Mouse (Mus musculus) limb, embryonic 12.5 days (tissue): Measurements from ENCODE around the gene Cd63. TPM values are rescaled to one million over a fixed set of nuclear protein-coding genes. Genes with fewer than 3 reads are reported as not detected.

Experiments
- ATAC-seq: fragments of 200-750 bp; cut with Nextera tagmentation; 2 replicates; pipeline ENCODE4 v1.8.0; 2017; ENCODE audit warnings: low read depth, moderate TSS enrichment; ENCODE audit not compliant: insufficient number of reproducible peaks, insufficient read depth, low FRiP score, low TSS enrichment
- H3K27ac ChIP-seq: fragments of 300-500 bp; sonication (generic); 2 replicates; pipeline ENCODE4 v1.5.1; 2016; ENCODE audit warnings: mild to moderate bottlenecking, moderate library complexity
- H3K27me3 ChIP-seq: fragments of 300-500 bp; sonication (generic); 2 replicates; pipeline ENCODE4 v1.6.1; 2016; ENCODE audit warnings: mild to moderate bottlenecking, moderate library complexity
- H3K36me3 ChIP-seq: fragments of 300-500 bp; sonication (generic); 2 replicates; pipeline ENCODE4 v1.6.1; 2016; ENCODE audit warnings: mild to moderate bottlenecking, moderate library complexity
- H3K4me1 ChIP-seq: fragments of 300-500 bp; sonication (generic); replicated peaks from 2 replicates; pipeline ENCODE4 v1.6.1; 2016
- H3K4me2 ChIP-seq: fragments of 300-500 bp; sonication (generic); 2 replicates; pipeline ENCODE4 v1.6.1; 2016; ENCODE audit warnings: mild to moderate bottlenecking, moderate library complexity
- H3K4me3 ChIP-seq: fragments of 300-500 bp; sonication (generic); replicated peaks from 2 replicates; pipeline ENCODE4 v1.5.1; 2016; ENCODE audit warnings: mild to moderate bottlenecking
- H3K9ac ChIP-seq: fragments of 300-500 bp; sonication (generic); replicated peaks from 2 replicates; pipeline ENCODE4 v1.6.1; 2016; ENCODE audit warnings: mild to moderate bottlenecking, moderate library complexity
- H3K9me3 ChIP-seq: fragments of 300-500 bp; sonication (generic); 2 replicates; pipeline ENCODE4 v1.6.1; 2016; ENCODE audit warnings: mild to moderate bottlenecking, moderate library complexity
- WGBS: fragments of 180-500 bp; shearing (Covaris S2); methylation state at CpG from one replicate; pipeline ENCODE4 v1.1.7; 2016; 5-methylcytosine and 5-hydroxymethylcytosine counted together
- polyA plus RNA-seq: library from polyadenylated mRNA; unstranded; fragments of >200 nt; fragmentation: Nextera tagmentation; extraction: Ambion mirVana; gene quantifications from 2 replicates; pipeline ENCODE4 v1.2.1, GENCODE M21; 2016

Cd63 gene
- polyA plus RNA-seq, 1 experiment from 2014 or later = 522 TPM

DNA sequence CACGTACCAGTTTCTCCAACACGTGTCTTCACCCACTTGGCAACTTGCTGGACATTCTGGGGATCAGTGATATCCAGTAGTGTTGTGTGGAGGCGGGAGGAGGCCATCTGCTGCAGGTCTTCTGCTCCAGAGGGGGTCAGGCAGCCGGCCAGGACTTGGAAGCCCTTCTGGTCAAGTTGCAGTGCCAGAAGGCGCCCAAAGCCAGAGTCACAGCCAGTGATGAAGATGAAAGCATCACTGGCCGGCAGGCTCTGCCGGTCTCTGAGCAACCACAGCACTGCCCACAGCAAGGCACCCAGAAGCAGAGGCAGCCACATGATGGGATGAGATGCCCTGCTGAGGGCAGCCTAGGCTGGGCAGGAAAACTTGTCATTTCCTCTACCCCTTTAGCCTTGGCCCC lies 17.5 kb downstream of the Cd63 start:
- ATAC-seq = no peak
- H3K27ac ChIP-seq = no peak overlapping the region
- no peak overlapping the region for H3K4me3 ChIP-seq
- WGBS = 74% methylated on average over 7 of the region's 7 CpGs
- no peak overlapping the region for H3K4me2 ChIP-seq
- no peaks in the 10 kb centered on the region for H3K27me3 ChIP-seq
- H3K9ac ChIP-seq = no peak overlapping the region
- no peaks in the 10 kb centered on the region for H3K9me3 ChIP-seq
- H3K36me3 ChIP-seq = peaks cover 58% of the 10 kb centered on the region
- H3K4me1 ChIP-seq = peaks cover 34% of the 10 kb centered on the region

DNA sequence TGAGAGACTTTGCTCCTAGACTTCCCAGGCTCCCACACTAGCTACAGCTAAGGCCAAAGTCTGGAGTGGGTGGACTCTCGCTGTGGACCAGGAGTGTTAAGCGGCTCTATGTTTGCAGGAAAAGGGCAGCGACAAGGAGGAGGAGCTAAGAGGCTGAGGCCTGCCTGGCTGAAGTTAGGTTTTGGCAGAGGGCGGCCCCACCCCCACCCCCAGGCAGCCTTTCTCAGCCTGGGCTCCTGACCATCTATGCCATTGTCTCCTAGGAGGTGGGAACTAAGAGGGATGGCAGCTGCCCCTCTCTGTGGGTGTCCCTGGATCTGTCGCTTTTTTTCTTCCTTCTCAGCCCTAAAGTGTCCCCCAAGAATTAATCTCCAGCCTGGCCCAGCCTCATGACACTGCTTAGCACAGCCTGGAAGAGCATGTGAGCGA lies 18.4 kb downstream of the Cd63 start:
- Histone ChIP-seq H3K27me3 (0 out of 2 replicates have a peak, but pooled peaks cover 2% of the 10 kb centered on the region), H3K4me3 (no peak overlapping the region), H3K36me3 (peaks cover 48% of the 10 kb centered on the region), H3K4me2 (no peak overlapping the region), H3K9ac (peak overlapping the region; percentile 4; the same call in 1 of the 2 replicates), H3K27ac (peak overlapping the region; percentile 50; the same call in 1 of the 2 replicates), H3K9me3 (no peaks in the 10 kb centered on the region), H3K4me1 (peaks cover 36% of the 10 kb centered on the region)
- 29% methylated on average over 6 of the region's 6 CpGs for WGBS
- no peak for ATAC-seq

DNA sequence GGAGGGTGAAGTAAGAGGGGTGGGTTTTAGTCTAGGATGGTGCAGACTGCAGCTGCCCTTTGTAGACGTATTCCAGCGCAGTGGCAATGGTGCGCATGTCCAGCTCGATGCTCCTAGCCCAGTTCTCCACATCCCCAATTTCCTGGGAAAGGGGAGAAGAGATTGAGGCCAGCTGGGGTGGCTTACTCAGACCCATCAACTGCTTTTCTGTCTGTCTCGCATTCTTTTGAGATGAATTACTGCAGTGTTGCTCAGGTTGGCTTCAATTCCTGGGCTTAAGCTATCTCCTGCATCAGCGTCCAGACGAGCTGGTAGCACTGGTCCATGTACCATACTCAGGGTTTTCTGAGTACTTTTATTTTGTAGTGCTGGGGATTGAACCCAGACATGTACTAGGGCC lies 19.2 kb downstream of the Cd63 start:
- Histone ChIP-seq H3K4me3 (no peak overlapping the region), H3K4me2 (no peak overlapping the region), H3K27ac (no peak overlapping the region), H3K36me3 (peaks cover 41% of the 10 kb centered on the region), H3K9ac (no peak overlapping the region), H3K4me1 (peaks cover 36% of the 10 kb centered on the region), H3K27me3 (0 out of 2 replicates have a peak, but pooled peaks cover 3% of the 10 kb centered on the region), H3K9me3 (no peaks in the 10 kb centered on the region)
- no peak for ATAC-seq
- WGBS = 83% methylated on average over 7 of the region's 7 CpGs

DNA sequence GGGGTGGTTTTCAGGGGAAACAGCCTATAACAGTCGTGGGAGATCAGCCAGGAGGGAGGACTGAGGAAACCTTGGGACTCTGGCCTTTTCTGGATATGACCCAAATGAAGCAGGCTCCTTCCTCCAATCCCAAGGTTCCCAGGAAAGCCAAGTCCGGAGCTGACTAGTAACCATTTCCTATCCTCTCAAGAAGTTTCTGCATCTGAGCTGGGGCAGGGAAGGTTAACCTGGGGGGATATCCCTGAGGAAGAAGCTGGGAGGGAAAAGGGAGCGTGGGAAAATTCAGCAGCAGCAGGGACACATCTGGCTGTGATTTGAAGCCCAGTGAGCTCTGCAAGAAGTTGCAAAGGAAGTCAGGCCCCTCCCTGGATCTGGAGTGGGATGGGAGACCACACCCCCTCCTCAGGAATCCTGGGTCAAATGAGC lies 20.0 kb downstream of the Cd63 start:
- Histone ChIP-seq H3K27ac (peak overlapping the region; percentile 41; the same call in 1 of the 2 replicates), H3K36me3 (peaks cover 33% of the 10 kb centered on the region), H3K4me3 (no peak overlapping the region), H3K27me3 (0 out of 2 replicates have a peak, but pooled peaks cover 3% of the 10 kb centered on the region), H3K4me2 (no peak overlapping the region; the same call in 1 of the 2 replicates), H3K4me1 (peaks cover 36% of the 10 kb centered on the region), H3K9ac (no peak overlapping the region), H3K9me3 (no peaks in the 10 kb centered on the region)
- 47% methylated on average over 3 of the region's 3 CpGs for WGBS
- no peak for ATAC-seq

DNA sequence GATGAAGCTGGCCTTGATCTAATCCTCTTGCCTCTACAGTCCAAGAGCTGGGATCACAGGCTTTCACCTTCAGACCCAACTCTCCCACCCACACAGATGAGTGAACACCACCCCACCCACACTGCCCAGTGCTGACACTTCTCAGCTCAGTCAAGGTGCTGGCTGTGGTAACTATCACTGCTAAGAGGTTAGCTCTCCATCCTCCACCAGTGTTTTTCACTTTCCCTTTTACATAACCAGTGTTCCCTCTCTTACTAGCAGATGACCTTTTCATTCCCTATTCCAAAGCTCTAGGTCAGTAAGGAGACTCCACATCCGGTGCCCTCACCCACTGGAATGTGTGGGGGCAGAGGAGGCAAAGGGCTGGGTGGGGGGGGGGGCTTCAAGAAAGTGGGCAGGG lies 20.5 kb downstream of the Cd63 start:
- H3K9me3 ChIP-seq = no peaks in the 10 kb centered on the region
- H3K36me3 ChIP-seq = peaks cover 29% of the 10 kb centered on the region
- 0 out of 2 replicates have a peak, but pooled peaks cover 3% of the 10 kb centered on the region for H3K27me3 ChIP-seq
- H3K4me2 ChIP-seq = no peak overlapping the region; the same call in 1 of the 2 replicates
- H3K4me1 ChIP-seq = peaks cover 36% of the 10 kb centered on the region
- no peak for ATAC-seq
- no peak overlapping the region for H3K9ac ChIP-seq
- H3K27ac ChIP-seq = peak overlapping the region; percentile 41; the same call in 1 of the 2 replicates
- 36% methylated on average over 1 of the region's 1 CpGs for WGBS
- H3K4me3 ChIP-seq = no peak overlapping the region

DNA sequence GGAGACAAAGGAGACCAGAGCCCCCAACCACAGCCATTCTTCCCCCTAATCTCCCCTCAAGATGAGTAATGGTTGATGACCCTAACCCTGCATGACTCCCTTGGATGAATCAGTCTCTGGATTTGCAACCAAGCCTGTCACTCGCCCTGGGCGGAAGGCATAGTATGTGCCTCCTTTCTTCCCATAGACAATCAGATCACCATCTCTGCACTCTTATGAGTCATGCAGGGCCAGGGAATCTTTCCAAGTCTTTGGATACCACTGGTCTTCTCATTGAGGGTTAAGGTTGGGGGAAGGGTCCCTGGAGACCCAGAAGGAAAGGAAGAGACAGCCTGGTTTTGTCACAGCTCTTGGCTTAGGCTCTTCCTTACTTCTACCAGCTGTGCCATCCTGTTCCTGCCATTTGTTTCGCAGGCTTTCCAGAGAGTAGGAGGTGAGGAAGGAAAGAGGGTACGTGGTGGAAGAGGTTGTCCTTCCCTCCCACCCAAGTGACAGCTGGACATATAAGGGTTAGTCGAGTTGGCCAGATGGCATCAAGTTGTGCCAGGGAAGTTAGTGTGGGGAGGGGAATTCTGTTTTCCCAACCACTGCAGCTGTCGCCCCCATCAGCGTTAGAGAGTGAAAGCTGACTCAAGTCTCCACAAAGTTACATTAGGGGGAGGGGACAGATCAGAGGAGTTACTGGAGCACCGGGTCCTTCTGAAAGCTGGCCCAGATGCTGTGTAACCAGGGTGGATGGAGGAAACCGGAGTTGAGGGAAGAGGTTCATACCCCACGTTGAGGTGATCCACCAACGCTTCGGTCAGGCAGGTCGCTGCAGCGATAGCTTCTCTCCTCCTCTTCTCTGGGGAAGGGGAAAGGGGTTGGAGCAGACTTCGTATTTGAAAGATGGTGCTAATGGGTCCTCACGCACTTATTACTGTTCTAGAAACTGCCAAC lies 21.4 kb downstream of the Cd63 start:
- Histone ChIP-seq H3K9ac (peak overlapping the region; percentile 74), H3K27ac (peak overlapping the region; percentile 86; the same call in 1 of the 2 replicates), H3K4me3 (peak overlapping the region; percentile 76), H3K4me1 (peaks cover 36% of the 10 kb centered on the region), H3K36me3 (peaks cover 20% of the 10 kb centered on the region), H3K9me3 (no peaks in the 10 kb centered on the region), H3K27me3 (0 out of 2 replicates have a peak, but pooled peaks cover 3% of the 10 kb centered on the region), H3K4me2 (peak overlapping the region; percentile 73)
- ATAC-seq = no peak
- 75% methylated on average over 16 of the region's 16 CpGs for WGBS

DNA sequence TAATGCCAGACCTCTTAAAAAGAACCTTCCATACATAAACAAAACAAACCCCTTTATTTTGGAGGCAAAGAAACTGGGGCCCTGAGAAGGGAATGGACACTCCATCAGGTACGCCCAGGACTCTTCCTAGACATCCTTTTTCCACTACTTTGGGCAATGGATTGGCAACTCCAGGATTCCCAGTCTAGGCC lies 21.9 kb downstream of the Cd63 start, which contains the start of gene Rdh5:
Gene Rdh5 (minus strand): TSS at position 67 of the 191 bp plus-strand sequence.
- H3K27me3 ChIP-seq = peaks cover 6% of the 10 kb centered on the region; the same call in 1 of the 2 replicates
- WGBS = 9% methylated on average over 1 of the region's 1 CpGs
- H3K4me1 ChIP-seq = peaks cover 36% of the 10 kb centered on the region
- H3K27ac ChIP-seq = peak within 1 kb of the TSS; percentile 86
- peak within 1 kb of the TSS; percentile 73 for H3K4me2 ChIP-seq
- no peak for ATAC-seq
- peaks cover 14% of the 10 kb centered on the region for H3K36me3 ChIP-seq
- H3K9me3 ChIP-seq = no peaks in the 10 kb centered on the region
- peak within 1 kb of the TSS; percentile 76 for H3K4me3 ChIP-seq
- H3K9ac ChIP-seq = peak within 1 kb of the TSS; percentile 74

DNA sequence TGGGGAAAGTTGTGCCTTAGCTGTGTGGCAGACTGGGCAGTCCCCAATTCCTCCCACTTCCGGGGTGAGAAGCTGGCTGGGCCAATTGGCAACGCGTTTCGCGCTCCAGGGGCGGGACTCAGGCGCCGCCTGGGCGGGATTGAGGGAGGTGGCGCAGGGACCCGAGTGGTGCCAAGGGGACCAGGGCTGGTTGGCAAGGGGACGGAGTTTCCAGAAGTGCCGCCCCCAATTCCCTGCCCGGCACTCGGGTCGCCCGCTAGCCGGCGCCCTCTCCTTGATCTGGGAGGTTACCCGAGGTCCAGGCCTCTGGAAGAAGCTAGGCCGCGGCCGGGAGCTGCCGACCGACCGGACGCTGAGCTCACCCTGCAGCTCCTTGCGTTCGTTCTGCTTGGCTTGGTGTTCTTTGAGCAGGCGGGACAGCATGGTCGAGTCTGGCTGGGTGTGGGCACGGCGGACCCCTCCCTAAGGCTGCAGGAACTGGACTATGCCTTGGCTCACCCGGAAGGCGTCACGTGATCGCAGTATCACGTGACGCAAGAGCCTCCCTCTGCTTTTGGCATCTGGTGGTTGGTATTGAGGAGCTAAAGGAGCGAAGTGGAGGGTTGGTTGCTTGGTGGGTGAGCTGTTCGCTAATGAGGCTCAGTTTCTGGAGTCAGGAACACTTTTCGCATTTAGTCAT lies 22.4 kb downstream of the Cd63 start:
- 1% methylated on average over 42 of the region's 42 CpGs for WGBS

DNA sequence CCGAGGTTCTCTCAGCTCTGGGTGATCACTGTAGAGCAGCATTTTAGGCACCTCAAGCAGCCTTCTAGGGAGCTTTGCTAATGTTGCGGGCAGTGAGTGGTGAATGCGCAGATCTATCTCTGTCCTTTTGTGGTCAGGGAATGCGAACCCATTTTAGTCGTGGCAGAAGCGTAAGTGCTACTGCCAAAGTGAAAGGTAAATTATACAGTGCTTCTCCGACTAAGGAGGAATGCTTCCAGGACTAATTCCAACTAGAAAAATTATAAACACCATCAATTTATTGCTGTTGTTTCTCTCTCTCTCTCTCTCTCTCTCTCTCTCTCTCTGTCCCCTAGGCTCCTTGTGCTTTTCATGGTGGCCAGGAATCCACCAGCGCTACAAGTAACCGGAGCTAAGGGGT lies 23.1 kb downstream of the Cd63 start, which contains the start of gene Bloc1s1:
Gene Bloc1s1 (minus strand): TSS at position 101 of the 400 bp plus-strand sequence.
- 70% methylated on average over 9 of the region's 9 CpGs for WGBS
- no peak for ATAC-seq
- no peaks in the 10 kb centered on the region for H3K9me3 ChIP-seq
- H3K27me3 ChIP-seq = peaks cover 18% of the 10 kb centered on the region
- H3K9ac ChIP-seq = peak within 1 kb of the TSS; percentile 74
- 0 out of 2 replicates have a peak, but pooled peaks cover 5% of the 10 kb centered on the region for H3K36me3 ChIP-seq
- H3K4me3 ChIP-seq = peak within 1 kb of the TSS; percentile 76
- peak within 1 kb of the TSS; percentile 73 for H3K4me2 ChIP-seq
- H3K4me1 ChIP-seq = peaks cover 35% of the 10 kb centered on the region
- H3K27ac ChIP-seq = peak within 1 kb of the TSS; percentile 86

More for the DNA sequence above, 22.4 kb downstream of the Cd63 start:
- peaks cover 10% of the 10 kb centered on the region for H3K27me3 ChIP-seq
- ATAC-seq = peak; percentile 86
- peak overlapping the region; percentile 76 for H3K4me3 ChIP-seq
- H3K36me3 ChIP-seq = peaks cover 10% of the 10 kb centered on the region; the same call in 1 of the 2 replicates
- peak overlapping the region; percentile 74 for H3K9ac ChIP-seq
- peak overlapping the region; percentile 86 for H3K27ac ChIP-seq
- H3K4me1 ChIP-seq = peaks cover 36% of the 10 kb centered on the region
- H3K9me3 ChIP-seq = no peaks in the 10 kb centered on the region
- H3K4me2 ChIP-seq = peak overlapping the region; percentile 73

DNA sequence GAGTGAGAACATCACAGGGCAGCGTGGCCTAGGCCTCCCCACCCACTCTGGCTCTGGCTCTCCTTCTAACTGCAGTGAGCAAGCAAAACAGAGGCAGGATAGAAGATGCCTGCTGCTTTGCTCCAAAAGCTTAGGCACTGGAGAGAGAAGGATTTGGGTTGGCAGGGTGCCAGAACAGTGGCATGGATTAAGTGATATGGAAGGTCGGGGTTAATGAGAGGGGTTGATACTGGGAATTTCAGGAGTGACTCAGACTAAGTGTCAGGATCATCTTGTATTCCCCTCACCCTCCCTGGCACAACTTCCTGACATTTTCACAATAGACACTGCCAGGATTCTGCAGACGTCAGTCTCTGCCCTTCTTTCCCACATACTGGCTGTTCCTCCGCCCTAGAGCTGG lies 27.6 kb downstream of the Cd63 start:
- Histone ChIP-seq H3K4me3 (no peak overlapping the region), H3K4me1 (peaks cover 6% of the 10 kb centered on the region), H3K36me3 (no peaks in the 10 kb centered on the region), H3K4me2 (no peak overlapping the region), H3K9ac (no peak overlapping the region), H3K27me3 (peaks cover 59% of the 10 kb centered on the region), H3K27ac (no peak overlapping the region), H3K9me3 (no peaks in the 10 kb centered on the region)
- 43% methylated on average over 4 of the region's 4 CpGs for WGBS
- no peak for ATAC-seq
